Mouse (Mus musculus) lung, adult 2 months (tissue): Measurements from ENCODE around the gene Adgrl4.

Experiments
- CTCF ChIP-seq: fragments of 200-500 bp; IDR thresholded peaks from 2 replicates; pipeline ENCODE4 v1.5.1; 2011; ENCODE audit warnings: mild to moderate bottlenecking, low read length, control low read depth; ENCODE audit not compliant: insufficient read depth
- POLR2A ChIP-seq: fragments of 200-500 bp; IDR thresholded peaks from 2 replicates; pipeline ENCODE4 v1.6.1; 2011; ENCODE audit warnings: low read depth, mild to moderate bottlenecking, control low read depth, low read length, borderline replicate concordance; ENCODE audit errors: extremely low read depth

GRCm38 (mm10) chr3:151430106-151430505 lies 7.6 kb upstream of the Adgrl4 start:
- TF ChIP-seq POLR2A = no peak
- no peak for TF ChIP-seq CTCF
